Mouse (Mus musculus): Measurements from ENCODE around the gene Opalin. TPM values are rescaled to one million over a fixed set of nuclear protein-coding genes. Genes with fewer than 3 reads are reported as not detected.

Opalin gene
- polyA plus RNA-seq (2016; fragmentation: Nextera tagmentation; extraction: Ambion mirVana) = not detected in 2 replicates

DNA sequence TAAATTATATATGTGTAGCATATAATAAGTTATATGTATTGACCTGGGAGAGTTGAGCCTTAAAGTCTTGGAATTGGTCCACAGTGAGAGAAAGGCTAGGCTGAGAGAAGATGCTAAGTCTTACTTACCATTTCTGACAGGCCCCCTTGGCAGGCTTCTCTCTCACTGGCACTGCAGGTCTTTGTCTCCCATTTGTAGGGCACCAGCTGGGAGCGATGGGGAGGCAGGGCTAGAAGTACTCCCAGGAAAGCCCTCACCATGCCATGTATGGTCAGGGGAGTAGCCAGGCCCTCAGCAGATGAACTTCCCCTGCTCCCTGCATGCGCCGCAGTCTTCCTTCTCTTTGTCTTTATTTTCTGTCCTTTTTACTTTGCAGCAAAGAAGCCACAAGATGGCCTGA is at the start of gene Opalin:
Gene Opalin (minus strand): TSS at position 208 of the 400 bp plus-strand sequence.
- 84% methylated on average over 3 of the region's 3 CpGs for WGBS
- no peak for ATAC-seq (ENCODE audit: low FRiP score, low read depth)
- no peak within 1 kb of the TSS for H3K9ac ChIP-seq

DNA sequence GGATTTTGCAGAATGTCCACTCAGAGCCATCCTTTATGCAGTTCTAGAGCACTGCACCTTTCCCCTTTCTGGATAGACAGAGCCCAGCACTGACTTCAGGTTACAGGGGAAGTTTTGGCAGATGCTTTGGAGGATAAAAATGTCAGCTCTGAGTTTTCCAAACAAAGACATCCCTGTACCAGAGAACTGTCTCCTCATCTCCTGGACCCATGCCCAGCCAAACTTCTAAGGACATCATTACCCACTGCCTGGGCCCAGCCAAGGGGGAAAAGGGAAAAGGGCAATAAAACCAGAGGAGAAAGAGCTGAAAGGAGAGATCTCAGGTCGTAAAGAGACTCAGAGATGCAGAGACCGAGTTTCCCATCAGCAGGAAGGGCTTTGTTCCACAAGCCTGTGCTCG is 46.1 kb upstream of the Opalin start:
- Histone ChIP-seq H3K27me3 (replicated peaks) (no peaks in the 10 kb centered on the region), H3K9me3 (no peaks in the 10 kb centered on the region), H3K36me3 (no peaks in the 10 kb centered on the region), H3K4me3 (no peak overlapping the region), H3K4me1 (no peaks in the 10 kb centered on the region; the same call in 1 of the 2 replicates), H3K9ac (no peak overlapping the region), H3K27ac (no peak overlapping the region), H3K4me2 (replicated peaks) (no peak overlapping the region)
- WGBS = 4% methylated on average over 3 of the region's 3 CpGs
- no peak for ATAC-seq (ENCODE audit: low FRiP score, low read depth)

More for the DNA sequence above, at the start of gene Opalin:
- Histone ChIP-seq H3K27me3 (replicated peaks) (no peaks in the 10 kb centered on the region), H3K9me3 (no peaks in the 10 kb centered on the region), H3K4me1 (0 out of 2 replicates have a peak, but pooled peaks cover 4% of the 10 kb centered on the region), H3K4me2 (replicated peaks) (no peak within 1 kb of the TSS), H3K36me3 (no peaks in the 10 kb centered on the region), H3K27ac (no peak within 1 kb of the TSS), H3K4me3 (no peak within 1 kb of the TSS)

DNA sequence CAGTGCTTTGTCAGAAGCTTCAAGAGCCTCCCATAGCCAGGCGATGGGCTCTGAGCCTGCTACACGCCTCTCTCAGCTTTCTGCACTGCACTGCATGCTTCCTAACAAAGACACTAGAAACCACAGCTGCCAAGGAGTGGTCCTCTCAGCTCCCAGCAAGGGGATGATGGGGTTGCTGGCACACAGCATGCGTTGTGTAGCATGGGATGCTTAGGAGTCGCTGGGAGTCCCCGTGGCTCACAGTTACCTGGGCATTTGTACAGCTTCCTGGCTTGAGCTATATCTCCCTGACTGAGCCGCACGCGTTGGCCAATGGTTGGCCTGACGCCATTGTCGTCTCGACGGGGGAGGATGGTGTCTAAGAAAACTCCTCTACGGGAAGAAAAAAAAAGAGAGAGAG is 43.0 kb upstream of the Opalin start:
- Histone ChIP-seq H3K27ac (no peak overlapping the region), H3K36me3 (no peaks in the 10 kb centered on the region), H3K9ac (no peak overlapping the region), H3K4me2 (replicated peaks) (no peak overlapping the region), H3K27me3 (replicated peaks) (no peaks in the 10 kb centered on the region), H3K4me3 (no peak overlapping the region), H3K9me3 (no peaks in the 10 kb centered on the region), H3K4me1 (peaks cover 2% of the 10 kb centered on the region)
- no peak for ATAC-seq (ENCODE audit: low FRiP score, low read depth)
- 94% methylated on average over 13 of the region's 13 CpGs for WGBS

DNA sequence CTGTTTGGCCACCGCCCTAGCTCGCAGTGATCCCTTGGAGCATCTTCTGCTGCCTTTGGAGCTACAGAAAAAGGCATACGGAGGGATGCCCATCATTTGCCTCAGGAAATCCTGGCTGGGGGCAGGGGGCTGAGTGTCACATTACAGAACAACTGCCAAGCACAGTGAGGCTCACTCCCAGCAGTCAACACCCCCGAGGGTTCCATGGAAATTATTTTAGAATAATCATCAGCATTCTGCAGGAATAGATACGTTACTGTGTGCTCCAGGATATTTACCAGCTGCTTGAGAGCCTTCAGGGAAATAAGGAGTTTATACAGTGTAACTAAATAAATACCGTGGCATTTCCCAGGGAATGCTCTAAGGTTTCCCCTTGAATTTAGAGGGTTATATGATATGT is 41.4 kb upstream of the Opalin start:
- Histone ChIP-seq H3K27ac (no peak overlapping the region), H3K9ac (no peak overlapping the region), H3K9me3 (no peaks in the 10 kb centered on the region), H3K27me3 (replicated peaks) (no peaks in the 10 kb centered on the region), H3K4me2 (replicated peaks) (no peak overlapping the region), H3K4me1 (peaks cover 10% of the 10 kb centered on the region), H3K4me3 (no peak overlapping the region), H3K36me3 (no peaks in the 10 kb centered on the region)
- WGBS = 58% methylated on average over 6 of the region's 6 CpGs
- no peak for ATAC-seq (ENCODE audit: low FRiP score, low read depth)

DNA sequence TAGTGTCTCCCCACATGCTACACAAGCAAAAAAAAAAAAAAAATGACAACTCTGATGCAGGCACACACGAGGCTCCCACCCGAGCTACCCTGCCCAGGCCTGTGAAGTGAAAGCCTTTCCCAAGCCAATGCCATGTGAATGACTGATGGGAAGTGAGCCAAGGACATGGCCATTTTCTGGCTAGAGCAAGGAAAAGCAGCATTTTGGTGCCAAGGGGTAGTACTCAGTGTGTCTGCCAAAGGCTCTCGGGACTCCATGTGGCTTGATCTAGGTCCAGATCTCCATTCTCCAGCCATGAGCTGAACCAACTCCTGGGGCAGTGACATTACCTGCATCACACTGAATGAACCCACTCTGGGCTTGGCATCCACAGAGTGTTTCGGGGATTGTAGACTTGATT is 40.4 kb upstream of the Opalin start:
- Histone ChIP-seq H3K4me2 (replicated peaks) (no peak overlapping the region), H3K36me3 (no peaks in the 10 kb centered on the region), H3K9me3 (no peaks in the 10 kb centered on the region), H3K27me3 (replicated peaks) (no peaks in the 10 kb centered on the region), H3K4me1 (peaks cover 18% of the 10 kb centered on the region), H3K4me3 (no peak overlapping the region), H3K27ac (no peak overlapping the region), H3K9ac (no peak overlapping the region)
- no peak for ATAC-seq (ENCODE audit: low FRiP score, low read depth)
- 92% methylated on average over 4 of the region's 4 CpGs for WGBS

DNA sequence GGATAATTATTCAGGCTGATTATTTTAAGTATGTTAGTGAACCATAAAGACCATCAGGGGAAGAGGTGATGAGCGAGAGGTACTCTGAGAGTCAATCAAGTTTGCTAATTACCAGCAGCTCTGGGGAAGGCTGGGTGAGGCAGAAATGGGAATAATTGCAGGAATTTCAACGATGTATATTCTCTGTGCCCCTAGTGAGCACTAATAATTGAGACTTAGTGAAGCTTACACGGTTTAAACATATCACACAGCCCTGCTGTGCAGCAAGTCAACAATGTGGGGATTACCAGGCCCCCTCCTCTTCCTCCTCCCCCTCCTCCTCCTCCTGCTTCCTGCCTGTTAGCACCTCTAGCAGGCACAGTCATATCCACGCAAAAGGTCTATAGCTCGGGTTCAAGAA is 37.7 kb upstream of the Opalin start:
- H3K4me1 ChIP-seq = peaks cover 25% of the 10 kb centered on the region
- no peaks in the 10 kb centered on the region for H3K9me3 ChIP-seq
- H3K4me2 ChIP-seq (replicated peaks) = no peak overlapping the region
- ATAC-seq (ENCODE audit: low FRiP score, low read depth) = 0 out of 2 replicates have a peak, but pooled peaks have one; percentile 41
- no peak overlapping the region for H3K9ac ChIP-seq
- no peaks in the 10 kb centered on the region for H3K27me3 ChIP-seq (replicated peaks)
- no peaks in the 10 kb centered on the region for H3K36me3 ChIP-seq
- no peak overlapping the region for H3K27ac ChIP-seq
- 35% methylated on average over 5 of the region's 5 CpGs for WGBS
- no peak overlapping the region for H3K4me3 ChIP-seq

DNA sequence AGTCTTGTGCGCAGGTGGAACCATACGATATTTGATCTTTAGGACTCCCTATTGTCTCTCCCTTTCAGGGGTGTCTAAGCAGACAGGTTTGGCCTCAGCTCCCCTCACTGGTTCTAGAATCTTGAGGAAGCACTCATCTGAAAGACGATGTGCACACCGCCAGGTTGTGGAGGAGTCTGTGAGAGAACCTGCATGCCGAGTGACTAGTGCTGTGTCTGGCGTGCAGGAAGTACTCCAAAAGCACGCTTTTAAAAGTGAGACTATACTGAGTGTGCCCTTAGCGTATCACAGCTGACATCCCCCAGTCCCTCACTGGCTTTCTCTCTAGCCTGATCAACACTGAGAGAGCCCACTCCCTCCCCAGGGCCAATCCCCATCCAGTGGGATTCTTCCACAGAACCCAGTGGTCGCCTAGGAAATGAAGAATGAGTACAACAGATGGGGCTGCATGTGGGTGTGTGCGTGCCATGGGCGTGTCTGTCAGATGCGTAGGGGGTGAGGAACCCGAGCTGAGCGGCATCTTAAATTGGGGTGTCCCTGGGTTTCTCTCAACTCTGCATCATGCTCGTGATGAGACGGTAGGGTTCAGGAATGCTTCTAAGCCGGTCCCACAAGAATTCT is 37.1 kb upstream of the Opalin start:
- peak overlapping the region; percentile 13; the same call in 1 of the 2 replicates for H3K4me2 ChIP-seq (replicated peaks)
- peak; percentile 89 for ATAC-seq (ENCODE audit: low FRiP score, low read depth)
- H3K9ac ChIP-seq = no peak overlapping the region
- no peaks in the 10 kb centered on the region for H3K27me3 ChIP-seq (replicated peaks)
- H3K4me1 ChIP-seq = peaks cover 30% of the 10 kb centered on the region
- H3K36me3 ChIP-seq = no peaks in the 10 kb centered on the region
- H3K9me3 ChIP-seq = no peaks in the 10 kb centered on the region
- H3K4me3 ChIP-seq = no peak overlapping the region
- 56% methylated on average over 17 of the region's 17 CpGs for WGBS
- no peak overlapping the region for H3K27ac ChIP-seq

DNA sequence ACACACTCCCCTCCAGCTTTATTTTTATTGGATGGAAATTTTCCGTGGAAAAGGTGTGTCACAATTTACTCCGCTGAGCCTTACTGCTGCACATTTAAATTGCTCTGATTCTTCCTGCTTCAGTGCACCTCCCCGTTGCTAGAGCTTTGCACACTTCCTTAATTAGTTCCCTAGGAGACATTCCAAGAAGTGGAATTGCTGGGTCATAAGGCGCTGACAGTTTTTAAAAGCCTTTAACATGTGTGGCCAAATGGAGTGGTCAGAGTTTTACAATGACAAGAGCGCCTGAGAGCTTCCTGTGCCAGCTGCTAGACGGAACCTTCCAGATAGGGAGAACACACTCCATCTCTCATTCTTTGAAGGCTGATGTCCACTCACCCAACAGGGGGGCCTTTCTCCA is 35.7 kb upstream of the Opalin start:
- ATAC-seq (ENCODE audit: low FRiP score, low read depth) = no peak
- no peaks in the 10 kb centered on the region for H3K9me3 ChIP-seq
- peaks cover 31% of the 10 kb centered on the region for H3K4me1 ChIP-seq
- no peak overlapping the region for H3K4me3 ChIP-seq
- WGBS = 25% methylated on average over 6 of the region's 6 CpGs
- no peaks in the 10 kb centered on the region for H3K36me3 ChIP-seq
- no peak overlapping the region for H3K9ac ChIP-seq
- H3K4me2 ChIP-seq (replicated peaks) = no peak overlapping the region
- H3K27ac ChIP-seq = no peak overlapping the region
- H3K27me3 ChIP-seq (replicated peaks) = no peaks in the 10 kb centered on the region

DNA sequence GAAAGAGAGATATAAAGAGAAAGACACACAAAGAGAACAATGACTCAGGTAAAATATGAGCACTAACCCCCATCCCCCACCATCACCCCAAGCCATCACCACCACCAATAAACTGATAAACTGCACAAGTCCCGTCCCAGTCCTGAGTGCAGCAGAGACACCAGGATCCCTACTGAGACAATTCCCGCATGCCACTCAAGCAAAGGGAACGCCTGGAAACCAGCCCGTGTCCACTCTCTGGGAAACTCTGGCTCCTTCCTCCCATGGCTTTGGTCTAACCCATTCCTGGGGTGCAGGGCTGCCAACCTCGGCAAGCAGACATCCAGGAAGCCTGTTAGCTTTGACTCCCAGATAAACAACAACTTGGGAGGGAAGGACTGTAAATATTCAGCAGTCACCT is 33.1 kb upstream of the Opalin start:
- H3K4me3 ChIP-seq = no peak overlapping the region
- H3K36me3 ChIP-seq = no peaks in the 10 kb centered on the region
- H3K4me2 ChIP-seq (replicated peaks) = no peak overlapping the region
- 29% methylated on average over 5 of the region's 5 CpGs for WGBS
- H3K4me1 ChIP-seq = peaks cover 37% of the 10 kb centered on the region
- no peaks in the 10 kb centered on the region for H3K27me3 ChIP-seq (replicated peaks)
- no peaks in the 10 kb centered on the region for H3K9me3 ChIP-seq
- H3K9ac ChIP-seq = no peak overlapping the region
- ATAC-seq (ENCODE audit: low FRiP score, low read depth) = no peak
- no peak overlapping the region for H3K27ac ChIP-seq

DNA sequence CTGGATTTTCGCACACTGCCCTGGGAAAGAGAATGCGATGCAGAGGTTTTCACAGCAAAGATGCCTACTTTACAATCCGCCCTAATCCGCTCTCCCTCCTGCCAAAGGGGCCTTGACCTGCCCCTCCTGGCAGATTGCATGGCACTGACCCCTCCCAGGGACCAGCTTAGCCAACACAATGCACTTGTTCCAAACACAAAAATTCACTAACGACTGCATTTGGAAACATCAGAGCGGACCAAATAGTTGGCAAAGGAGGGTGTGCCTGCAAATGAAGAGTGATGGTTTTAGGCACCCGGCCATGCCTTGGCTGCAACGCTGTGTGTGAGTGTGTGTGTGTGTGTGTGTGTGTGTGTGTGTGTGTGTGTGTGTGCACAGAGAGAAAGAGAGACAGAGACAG is 32.6 kb upstream of the Opalin start:
- ATAC-seq (ENCODE audit: low FRiP score, low read depth) = no peak
- no peaks in the 10 kb centered on the region for H3K36me3 ChIP-seq
- no peak overlapping the region for H3K9ac ChIP-seq
- H3K9me3 ChIP-seq = no peaks in the 10 kb centered on the region
- peaks cover 32% of the 10 kb centered on the region for H3K4me1 ChIP-seq
- H3K27ac ChIP-seq = no peak overlapping the region
- 53% methylated on average over 8 of the region's 8 CpGs for WGBS
- H3K4me2 ChIP-seq (replicated peaks) = no peak overlapping the region
- H3K27me3 ChIP-seq (replicated peaks) = no peaks in the 10 kb centered on the region
- H3K4me3 ChIP-seq = no peak overlapping the region

DNA sequence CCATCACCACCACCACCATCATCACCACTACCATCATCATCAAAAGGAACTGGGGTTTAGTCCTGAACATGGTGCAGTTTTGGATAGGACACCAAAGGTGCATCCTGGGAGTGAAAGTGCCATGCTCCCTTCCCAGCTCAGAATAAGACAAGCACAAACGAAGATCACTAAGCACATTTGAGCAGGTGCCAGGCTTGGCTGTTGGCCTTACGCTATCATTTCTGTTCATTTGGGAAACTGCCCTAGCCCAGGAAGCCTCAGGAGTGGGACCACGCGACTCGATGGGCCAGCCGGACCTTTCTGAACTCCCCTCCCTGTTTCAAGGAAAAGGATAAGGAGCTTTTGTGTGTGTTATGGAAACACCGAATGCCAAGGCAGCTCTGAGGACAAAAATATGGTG is 31.8 kb upstream of the Opalin start:
- peaks cover 29% of the 10 kb centered on the region for H3K4me1 ChIP-seq
- ATAC-seq (ENCODE audit: low FRiP score, low read depth) = no peak
- no peaks in the 10 kb centered on the region for H3K9me3 ChIP-seq
- no peaks in the 10 kb centered on the region for H3K27me3 ChIP-seq (replicated peaks)
- no peak overlapping the region for H3K4me2 ChIP-seq (replicated peaks)
- no peak overlapping the region for H3K9ac ChIP-seq
- no peak overlapping the region for H3K27ac ChIP-seq
- no peak overlapping the region for H3K4me3 ChIP-seq
- H3K36me3 ChIP-seq = no peaks in the 10 kb centered on the region
- 92% methylated on average over 7 of the region's 7 CpGs for WGBS

DNA sequence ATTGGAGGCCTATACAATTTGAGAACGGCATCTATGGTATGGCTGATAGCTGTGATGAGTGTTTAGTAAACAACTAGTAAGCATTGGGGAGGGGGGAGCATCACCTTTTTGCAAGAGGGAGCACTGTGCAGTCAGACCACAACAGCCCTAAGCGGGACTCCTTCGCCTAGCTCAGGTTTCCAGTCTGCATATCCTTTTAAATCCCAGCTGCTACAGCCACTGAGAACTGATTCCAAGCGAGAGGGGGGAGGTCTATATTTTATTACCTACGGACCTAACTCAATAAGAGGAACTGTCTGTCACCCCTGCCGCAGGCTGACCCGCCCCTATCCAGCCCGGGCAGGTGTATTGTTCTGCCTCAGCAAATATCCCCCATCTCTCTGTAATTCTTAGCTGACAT is 30.6 kb upstream of the Opalin start:
- Histone ChIP-seq H3K4me1 (peaks cover 22% of the 10 kb centered on the region), H3K27ac (no peak overlapping the region), H3K27me3 (replicated peaks) (no peaks in the 10 kb centered on the region), H3K9me3 (no peaks in the 10 kb centered on the region), H3K4me3 (no peak overlapping the region), H3K36me3 (no peaks in the 10 kb centered on the region), H3K4me2 (replicated peaks) (no peak overlapping the region), H3K9ac (no peak overlapping the region)
- 46% methylated on average over 8 of the region's 8 CpGs for WGBS
- ATAC-seq (ENCODE audit: low FRiP score, low read depth) = no peak

DNA sequence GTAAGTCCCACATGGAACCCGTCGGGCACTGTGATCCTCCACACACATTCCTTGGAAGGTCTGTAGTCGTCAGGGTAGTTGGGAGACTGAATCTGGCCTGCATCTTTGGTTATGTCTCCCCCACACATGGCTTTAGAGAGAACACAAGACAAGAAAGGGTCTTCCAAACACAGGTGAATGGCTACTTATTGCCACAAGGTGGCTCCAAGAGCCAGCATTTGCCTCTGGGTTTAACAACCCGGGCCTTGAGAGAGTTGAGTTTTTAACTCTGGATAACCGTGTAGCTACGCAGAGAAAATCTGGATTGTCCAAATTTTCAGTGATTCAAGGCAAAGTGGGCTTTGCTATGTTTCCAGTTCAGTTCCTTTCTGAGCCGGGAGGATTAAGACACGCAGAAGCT is 28.0 kb upstream of the Opalin start:
- Histone ChIP-seq H3K4me1 (peaks cover 17% of the 10 kb centered on the region), H3K4me2 (replicated peaks) (no peak overlapping the region), H3K36me3 (no peaks in the 10 kb centered on the region), H3K9me3 (no peaks in the 10 kb centered on the region), H3K27ac (no peak overlapping the region), H3K4me3 (no peak overlapping the region), H3K9ac (no peak overlapping the region), H3K27me3 (replicated peaks) (no peaks in the 10 kb centered on the region)
- 52% methylated on average over 8 of the region's 8 CpGs for WGBS
- ATAC-seq (ENCODE audit: low FRiP score, low read depth) = no peak

All from neural tube, embryonic 12.5 days (tissue).